Mouse (Mus musculus): ENCODE measurements around the gene Tmem135.

GRCm38 (mm10) chr7:89181285-89181684 is 222.7 kb downstream of the Tmem135 start:
- TF ChIP-seq POLR2A (IDR thresholded peaks at IDR 0.05; ENCODE audit: low read depth, low read length) (no peak), CTCF (IDR thresholded peaks at IDR 0.05; ENCODE audit: borderline replicate concordance, insufficient read depth, low read length) (no peak)

Data from embryonic fibroblast, embryonic 13.5 days (primary cell).